Mouse (Mus musculus): ENCODE data around the gene Zbtb16. TPM values are rescaled to one million over a fixed set of nuclear protein-coding genes. Genes with fewer than 3 reads are reported as not detected.
A peak's percentile ranks its signal among the peaks of the same experiment; 100 is the strongest.

The Zbtb16 gene
- total RNA-seq, 2 experiments from 2014 or later = 102 to 134 TPM

- no peak for DNase-seq
Measured at GRCm38 (mm10) chr9:48707824-48708229, 128.2 kb downstream of the Zbtb16 start.

- peak; percentile 79 for DNase-seq
Measured at GRCm38 (mm10) chr9:48707134-48707823, 128.7 kb downstream of the Zbtb16 start.

- DNase-seq = no peak
Measured at GRCm38 (mm10) chr9:48701296-48701695, 134.7 kb downstream of the Zbtb16 start.

- no peak for DNase-seq
Measured at GRCm38 (mm10) chr9:48700871-48701270, 135.2 kb downstream of the Zbtb16 start.

GRCm38 (mm10) chr9:48697470-48697815 lies 138.6 kb downstream of the Zbtb16 start:
- DNase-seq = no peak

GRCm38 (mm10) chr9:48696731-48697469 lies 139.1 kb downstream of the Zbtb16 start:
- DNase-seq = no peak

- no peak for DNase-seq
Measured at GRCm38 (mm10) chr9:48696330-48696729, 139.7 kb downstream of the Zbtb16 start.

- no peak for DNase-seq
Measured at GRCm38 (mm10) chr9:48695796-48696195, 140.2 kb downstream of the Zbtb16 start.

- no peak for DNase-seq
Measured at GRCm38 (mm10) chr9:48694616-48695061, 141.4 kb downstream of the Zbtb16 start.

- no peak for DNase-seq
Measured at GRCm38 (mm10) chr9:48693696-48694095, 142.3 kb downstream of the Zbtb16 start.

GRCm38 (mm10) chr9:48689718-48689980 lies 146.4 kb downstream of the Zbtb16 start:
- DNase-seq = no peak

GRCm38 (mm10) chr9:48688859-48689717 lies 146.9 kb downstream of the Zbtb16 start:
- no peak for DNase-seq

- no peak for DNase-seq
Measured at GRCm38 (mm10) chr9:48687891-48688290, 148.1 kb downstream of the Zbtb16 start.

GRCm38 (mm10) chr9:48685721-48686120 lies 150.3 kb downstream of the Zbtb16 start:
- DNase-seq = no peak

GRCm38 (mm10) chr9:48684144-48684543 lies 151.9 kb downstream of the Zbtb16 start:
- DNase-seq = no peak

- DNase-seq = no peak
Measured at GRCm38 (mm10) chr9:48681193-48681592, 154.8 kb downstream of the Zbtb16 start.

- DNase-seq = peak; percentile 39
Measured at GRCm38 (mm10) chr9:48678426-48679358, 157.3 kb downstream of the Zbtb16 start.

- DNase-seq = peak; percentile 65
Measured at GRCm38 (mm10) chr9:48675151-48675790, 160.8 kb downstream of the Zbtb16 start.

- peak; percentile 53 for DNase-seq
Measured at GRCm38 (mm10) chr9:48674359-48675015, 161.5 kb downstream of the Zbtb16 start.

GRCm38 (mm10) chr9:48673804-48674203 lies 162.2 kb downstream of the Zbtb16 start:
- no peak for DNase-seq

- no peak for DNase-seq
Measured at GRCm38 (mm10) chr9:48673213-48673612, 162.8 kb downstream of the Zbtb16 start.
